Mouse (Mus musculus): ENCODE results near the gene Cntnap5c. TPM values are rescaled to one million over a fixed set of nuclear protein-coding genes. Genes with fewer than 3 reads are reported as not detected.
"Not testable (repeated sequence)": the region's sequence is repeated elsewhere in the genome, so short reads cannot be mapped to it uniquely, and the experiment has no call there.

The Cntnap5c gene
- polyA plus RNA-seq, 1 experiment from 2014 or later = 4.3 TPM

DNA sequence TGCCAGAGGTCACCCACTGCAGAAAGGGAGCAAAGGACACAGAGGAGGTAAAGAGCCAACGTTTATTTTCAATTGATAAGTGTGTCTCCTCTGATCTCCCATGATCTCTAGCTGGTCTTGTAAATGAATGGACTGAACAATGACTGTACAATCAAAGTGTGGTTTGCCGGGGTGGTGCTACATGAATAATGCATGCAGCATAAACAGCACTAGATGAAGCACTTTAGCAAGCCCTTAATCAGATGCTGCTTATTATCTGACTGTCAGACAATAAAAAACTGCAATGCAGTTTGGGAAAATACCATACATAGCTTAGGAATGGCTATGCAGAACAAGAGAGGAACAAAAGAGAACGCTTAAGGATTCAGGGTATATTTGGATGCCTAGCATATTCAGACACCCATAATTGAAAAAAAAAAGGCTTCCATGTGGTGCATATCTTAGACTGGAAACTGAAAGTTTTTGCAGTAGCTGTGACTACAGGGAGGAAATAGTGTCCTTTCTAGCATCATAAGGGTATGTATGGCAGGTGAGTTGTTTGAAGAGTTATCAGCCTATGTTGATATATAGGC is 30.1 kb downstream of the Cntnap5c start:
- H3K27me3 ChIP-seq (ENCODE audit: control insufficient read depth, insufficient read depth, low read length) = no peaks in the 10 kb centered on the region
- no peak overlapping the region for H3K9ac ChIP-seq (replicated peaks; ENCODE audit: low read depth, low read length)
- H3K4me2 ChIP-seq (ENCODE audit: low read depth, low read length) = no peak overlapping the region
- 32% methylated on average over 3 of the region's 3 CpGs for WGBS
- no peak overlapping the region for H3K27ac ChIP-seq (ENCODE audit: low read depth, low read length)
- no peaks in the 10 kb centered on the region for H3K4me1 ChIP-seq (ENCODE audit: control insufficient read depth, insufficient read depth, low read length)
- no peak overlapping the region for H3K4me3 ChIP-seq (ENCODE audit: low read depth, low read length)
- ATAC-seq (ENCODE audit: low read depth) = peak; percentile 61; the same call in 1 of the 2 replicates
- H3K9me3 ChIP-seq (ENCODE audit: control insufficient read depth, low read length) = no peaks in the 10 kb centered on the region
- H3K36me3 ChIP-seq (ENCODE audit: control insufficient read depth, insufficient read depth, low read length) = no peaks in the 10 kb centered on the region

- H3K9ac ChIP-seq (replicated peaks; ENCODE audit: low read depth, low read length) = no peak overlapping the region
- H3K36me3 ChIP-seq (ENCODE audit: control insufficient read depth, insufficient read depth, low read length) = no peaks in the 10 kb centered on the region
- no peak overlapping the region for H3K4me3 ChIP-seq (ENCODE audit: low read depth, low read length)
- no peak overlapping the region for H3K27ac ChIP-seq (ENCODE audit: low read depth, low read length)
- no peak for ATAC-seq (ENCODE audit: low read depth)
- H3K4me1 ChIP-seq (ENCODE audit: control insufficient read depth, insufficient read depth, low read length) = no peaks in the 10 kb centered on the region
- 93% methylated on average over 1 of the region's 1 CpGs for WGBS
- no peak overlapping the region for H3K4me2 ChIP-seq (ENCODE audit: low read depth, low read length)
- H3K27me3 ChIP-seq (ENCODE audit: control insufficient read depth, insufficient read depth, low read length) = no peaks in the 10 kb centered on the region
- H3K9me3 ChIP-seq (ENCODE audit: control insufficient read depth, low read length) = no peaks in the 10 kb centered on the region
These were observed 31.8 kb downstream of the Cntnap5c start for GRCm38 (mm10) chr17:57801180-57801579.

DNA sequence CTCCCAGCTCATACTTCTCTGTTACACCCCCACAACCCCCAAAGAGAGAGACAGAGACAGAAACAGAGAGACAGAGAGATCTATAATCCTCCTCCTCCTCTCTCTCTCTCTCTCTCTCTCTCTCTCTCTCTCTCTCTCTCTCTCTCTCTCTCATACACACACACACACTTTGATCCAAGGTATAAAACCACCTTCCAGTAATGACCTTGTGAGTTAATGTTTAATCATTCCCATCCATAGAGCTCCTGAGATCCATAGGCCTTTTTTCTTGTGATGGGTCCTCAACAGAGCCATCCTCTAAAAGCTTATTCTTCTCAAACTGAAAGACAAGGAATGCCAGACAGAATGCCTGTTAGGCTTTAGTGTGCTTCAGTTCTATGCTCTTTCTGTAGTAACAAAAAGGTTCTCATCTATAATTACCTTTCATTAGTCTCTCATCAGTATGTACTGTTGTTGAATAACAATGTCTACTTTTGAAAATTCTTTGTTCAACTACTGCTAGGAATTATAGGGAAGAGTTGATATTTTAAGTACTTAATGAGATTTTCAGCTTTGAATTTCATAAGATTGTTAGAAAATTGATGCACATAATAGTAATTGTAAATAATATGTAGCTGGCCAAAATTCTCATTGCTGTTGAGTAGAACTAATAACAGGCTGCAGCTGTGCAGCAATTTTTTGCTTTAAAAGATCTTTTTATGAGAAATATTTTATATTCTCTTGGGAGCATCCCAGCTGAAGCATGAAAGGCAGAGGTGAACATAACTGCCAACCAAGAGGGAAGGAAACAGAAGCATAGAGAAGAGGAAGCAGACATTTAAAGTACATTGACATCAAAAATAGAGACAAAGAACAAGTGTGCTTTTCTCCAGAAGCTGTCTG is 68.0 kb downstream of the Cntnap5c start:
- H3K27ac ChIP-seq (ENCODE audit: low read depth, low read length) = no peak overlapping the region
- no peaks in the 10 kb centered on the region for H3K27me3 ChIP-seq (ENCODE audit: control insufficient read depth, insufficient read depth, low read length)
- H3K4me2 ChIP-seq (ENCODE audit: low read depth, low read length) = no peak overlapping the region
- no peak overlapping the region for H3K4me3 ChIP-seq (ENCODE audit: low read depth, low read length)
- H3K4me1 ChIP-seq (ENCODE audit: control insufficient read depth, insufficient read depth, low read length) = no peaks in the 10 kb centered on the region
- no peak for ATAC-seq (ENCODE audit: low read depth)
- no peaks in the 10 kb centered on the region for H3K36me3 ChIP-seq (ENCODE audit: control insufficient read depth, insufficient read depth, low read length)
- H3K9ac ChIP-seq (replicated peaks; ENCODE audit: low read depth, low read length) = no peak overlapping the region
- H3K9me3 ChIP-seq (ENCODE audit: control insufficient read depth, low read length) = no peaks in the 10 kb centered on the region

- H3K4me2 ChIP-seq (ENCODE audit: low read depth, low read length); H3K27ac ChIP-seq (ENCODE audit: low read depth, low read length); ATAC-seq (ENCODE audit: low read depth); H3K27me3 ChIP-seq (ENCODE audit: control insufficient read depth, insufficient read depth, low read length); H3K4me1 ChIP-seq (ENCODE audit: control insufficient read depth, insufficient read depth, low read length); H3K9me3 ChIP-seq (ENCODE audit: control insufficient read depth, low read length); H3K36me3 ChIP-seq (ENCODE audit: control insufficient read depth, insufficient read depth, low read length); H3K4me3 ChIP-seq (ENCODE audit: low read depth, low read length); H3K9ac ChIP-seq (replicated peaks; ENCODE audit: low read depth, low read length): not testable (repeated sequence)
- WGBS = no CpG with 5 or more reads among the region's 4 CpGs
These were observed 86.4 kb downstream of the Cntnap5c start for GRCm38 (mm10) chr17:57855811-57856210.

GRCm38 (mm10) chr17:57865996-57866395 is 96.6 kb downstream of the Cntnap5c start:
- H3K4me3 ChIP-seq (ENCODE audit: low read depth, low read length) = no peak overlapping the region
- no peak overlapping the region for H3K4me2 ChIP-seq (ENCODE audit: low read depth, low read length)
- H3K9me3 ChIP-seq (ENCODE audit: control insufficient read depth, low read length) = no peaks in the 10 kb centered on the region
- H3K36me3 ChIP-seq (ENCODE audit: control insufficient read depth, insufficient read depth, low read length) = no peaks in the 10 kb centered on the region
- H3K27ac ChIP-seq (ENCODE audit: low read depth, low read length) = no peak overlapping the region
- no peak overlapping the region for H3K9ac ChIP-seq (replicated peaks; ENCODE audit: low read depth, low read length)
- no peaks in the 10 kb centered on the region for H3K4me1 ChIP-seq (ENCODE audit: control insufficient read depth, insufficient read depth, low read length)
- H3K27me3 ChIP-seq (ENCODE audit: control insufficient read depth, insufficient read depth, low read length) = no peaks in the 10 kb centered on the region
- ATAC-seq (ENCODE audit: low read depth) = no peak

GRCm38 (mm10) chr17:57887742-57888389 is 118.5 kb downstream of the Cntnap5c start:
- H3K27ac ChIP-seq (ENCODE audit: low read depth, low read length) = no peak overlapping the region
- 87% methylated on average over 4 of the region's 4 CpGs for WGBS
- no peak overlapping the region for H3K4me3 ChIP-seq (ENCODE audit: low read depth, low read length)

DNA sequence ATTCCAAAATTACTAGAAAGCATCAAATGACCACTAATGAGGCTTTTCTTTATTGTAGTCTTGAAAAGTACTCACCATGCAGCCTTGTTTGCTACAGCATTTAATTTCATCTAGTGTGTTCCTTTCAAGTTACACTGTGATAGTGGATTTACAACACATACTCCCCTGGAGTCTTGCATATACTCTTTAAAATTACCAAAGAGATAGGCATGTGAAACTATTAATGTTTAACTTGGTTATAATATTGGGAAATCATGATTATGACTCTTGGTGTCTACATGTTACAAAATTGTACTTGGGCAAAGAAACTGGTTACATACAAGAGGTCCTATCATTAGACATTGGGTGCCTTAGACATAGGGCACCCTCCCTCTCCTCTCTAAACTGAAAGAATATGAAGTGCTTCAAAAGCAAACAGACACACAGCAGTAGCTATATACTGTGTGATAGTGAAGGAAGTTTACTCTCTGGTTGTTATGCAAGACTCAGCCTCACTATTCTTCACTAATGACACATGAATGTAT is 142.5 kb downstream of the Cntnap5c start:
- H3K36me3 ChIP-seq (ENCODE audit: control insufficient read depth, insufficient read depth, low read length) = no peaks in the 10 kb centered on the region
- H3K9me3 ChIP-seq (ENCODE audit: control insufficient read depth, low read length) = no peaks in the 10 kb centered on the region
- H3K4me3 ChIP-seq (ENCODE audit: low read depth, low read length) = no peak overlapping the region
- no peak overlapping the region for H3K4me2 ChIP-seq (ENCODE audit: low read depth, low read length)
- H3K27ac ChIP-seq (ENCODE audit: low read depth, low read length) = no peak overlapping the region
- H3K4me1 ChIP-seq (ENCODE audit: control insufficient read depth, insufficient read depth, low read length) = no peaks in the 10 kb centered on the region
- ATAC-seq (ENCODE audit: low read depth) = no peak
- no peaks in the 10 kb centered on the region for H3K27me3 ChIP-seq (ENCODE audit: control insufficient read depth, insufficient read depth, low read length)
- no peak overlapping the region for H3K9ac ChIP-seq (replicated peaks; ENCODE audit: low read depth, low read length)

More at GRCm38 (mm10) chr17:57887742-57888389, 118.5 kb downstream of the Cntnap5c start:
- H3K9ac ChIP-seq (replicated peaks; ENCODE audit: low read depth, low read length) = no peak overlapping the region
- H3K4me1 ChIP-seq (ENCODE audit: control insufficient read depth, insufficient read depth, low read length) = no peaks in the 10 kb centered on the region
- no peaks in the 10 kb centered on the region for H3K36me3 ChIP-seq (ENCODE audit: control insufficient read depth, insufficient read depth, low read length)
- no peaks in the 10 kb centered on the region for H3K9me3 ChIP-seq (ENCODE audit: control insufficient read depth, low read length)
- no peak overlapping the region for H3K4me2 ChIP-seq (ENCODE audit: low read depth, low read length)
- H3K27me3 ChIP-seq (ENCODE audit: control insufficient read depth, insufficient read depth, low read length) = no peaks in the 10 kb centered on the region
- no peak for ATAC-seq (ENCODE audit: low read depth)

DNA sequence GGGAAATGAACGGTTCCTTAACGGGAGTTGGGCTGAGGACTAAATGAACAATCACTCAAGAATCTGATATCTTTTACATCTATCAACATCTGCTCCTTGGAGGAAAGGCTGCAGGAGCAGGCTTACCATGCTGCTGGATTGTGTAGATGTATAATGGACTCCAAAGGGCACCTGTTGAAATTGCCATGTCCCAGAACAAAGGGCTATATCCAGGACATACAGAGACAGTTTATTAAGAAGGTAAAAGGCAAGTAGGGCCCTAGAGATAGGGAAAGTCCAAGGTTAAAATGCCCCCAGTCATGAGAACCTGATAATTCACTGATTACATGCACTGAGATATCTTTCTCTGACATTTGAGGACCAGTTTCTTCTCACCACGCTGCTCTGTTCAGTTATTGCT is 214.9 kb downstream of the Cntnap5c start:
- no peaks in the 10 kb centered on the region for H3K36me3 ChIP-seq (ENCODE audit: control insufficient read depth, insufficient read depth, low read length)
- no peaks in the 10 kb centered on the region for H3K27me3 ChIP-seq (ENCODE audit: control insufficient read depth, insufficient read depth, low read length)
- no peak overlapping the region for H3K4me2 ChIP-seq (ENCODE audit: low read depth, low read length)
- ATAC-seq (ENCODE audit: low read depth) = no peak
- H3K9ac ChIP-seq (replicated peaks; ENCODE audit: low read depth, low read length) = no peak overlapping the region
- no peaks in the 10 kb centered on the region for H3K4me1 ChIP-seq (ENCODE audit: control insufficient read depth, insufficient read depth, low read length)
- H3K27ac ChIP-seq (ENCODE audit: low read depth, low read length) = no peak overlapping the region
- no peak overlapping the region for H3K4me3 ChIP-seq (ENCODE audit: low read depth, low read length)
- 81% methylated on average over 3 of the region's 3 CpGs for WGBS
- no peaks in the 10 kb centered on the region for H3K9me3 ChIP-seq (ENCODE audit: control insufficient read depth, low read length)

DNA sequence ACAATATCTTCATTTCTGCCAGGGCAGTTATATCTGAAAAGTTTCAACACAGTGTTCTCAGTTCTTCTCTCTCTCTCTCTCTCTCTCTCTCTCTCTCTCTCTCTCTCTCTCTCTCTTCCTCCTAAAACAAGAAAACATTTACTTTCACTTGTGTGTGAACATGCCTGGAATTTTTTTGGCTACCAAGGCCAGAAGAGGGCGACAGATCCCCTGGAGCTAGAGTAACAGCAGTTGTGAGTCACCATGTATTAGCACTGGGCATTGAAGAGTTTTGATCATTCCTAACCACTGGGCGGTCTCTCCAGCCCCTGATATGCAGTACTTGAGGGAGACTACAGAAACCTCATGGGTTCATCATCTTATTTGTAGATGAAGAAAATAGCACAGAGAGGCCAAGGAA is 219.1 kb downstream of the Cntnap5c start:
- no peak overlapping the region for H3K9ac ChIP-seq (replicated peaks; ENCODE audit: low read depth, low read length)
- no peak for ATAC-seq (ENCODE audit: low read depth)
- H3K4me2 ChIP-seq (ENCODE audit: low read depth, low read length) = no peak overlapping the region
- no peaks in the 10 kb centered on the region for H3K36me3 ChIP-seq (ENCODE audit: control insufficient read depth, insufficient read depth, low read length)
- no peak overlapping the region for H3K27ac ChIP-seq (ENCODE audit: low read depth, low read length)
- no peak overlapping the region for H3K4me3 ChIP-seq (ENCODE audit: low read depth, low read length)
- H3K9me3 ChIP-seq (ENCODE audit: control insufficient read depth, low read length) = no peaks in the 10 kb centered on the region
- 54% methylated on average over 2 of the region's 2 CpGs for WGBS
- no peaks in the 10 kb centered on the region for H3K27me3 ChIP-seq (ENCODE audit: control insufficient read depth, insufficient read depth, low read length)
- H3K4me1 ChIP-seq (ENCODE audit: control insufficient read depth, insufficient read depth, low read length) = no peaks in the 10 kb centered on the region

Data from neural tube, embryonic 14.5 days (tissue).